Mouse (Mus musculus) forebrain, embryonic 15.5 days (tissue): ENCODE measurements around the gene Taf12. TPM values are rescaled to one million over a fixed set of nuclear protein-coding genes. Genes with fewer than 3 reads are reported as not detected.

Experiments
- ATAC-seq: fragments of 200-750 bp; cut with Nextera tagmentation; replicated peaks from 2 replicates; pipeline ENCODE4 v1.8.0; 2017; ENCODE audit warnings: mild to moderate bottlenecking, moderate TSS enrichment, moderate library complexity
- H3K27ac ChIP-seq: fragments of 300-500 bp; sonication (generic); replicated peaks from 2 replicates; pipeline ENCODE4 v1.5.1; 2015; ENCODE audit warnings: mild to moderate bottlenecking, inconsistent platforms
- H3K27me3 ChIP-seq: fragments of 300-500 bp; sonication (generic); 2 replicates; pipeline ENCODE4 v1.6.1; 2015; ENCODE audit warnings: inconsistent platforms
- H3K36me3 ChIP-seq: fragments of 300-500 bp; sonication (generic); 2 replicates; pipeline ENCODE4 v1.6.1; 2015; ENCODE audit warnings: mild to moderate bottlenecking, inconsistent platforms
- H3K4me1 ChIP-seq: fragments of 300-500 bp; sonication (generic); 2 replicates; pipeline ENCODE4 v1.6.1; 2015; ENCODE audit warnings: inconsistent platforms
- H3K4me2 ChIP-seq: fragments of 300-500 bp; sonication (generic); replicated peaks from 2 replicates; pipeline ENCODE4 v1.6.1; 2015; ENCODE audit warnings: mild to moderate bottlenecking, inconsistent platforms
- H3K4me3 ChIP-seq: fragments of 300-500 bp; sonication (generic); 2 replicates; pipeline ENCODE4 v1.5.1; 2015; ENCODE audit warnings: mild to moderate bottlenecking, inconsistent platforms
- H3K9ac ChIP-seq: fragments of 300-500 bp; sonication (generic); replicated peaks from 2 replicates; pipeline ENCODE4 v1.6.1; 2015; ENCODE audit warnings: mild to moderate bottlenecking, inconsistent platforms
- H3K9me3 ChIP-seq: fragments of 300-500 bp; sonication (generic); 2 replicates; pipeline ENCODE4 v1.6.1; 2016; ENCODE audit warnings: inconsistent platforms
- WGBS: fragments of 180-500 bp; shearing (Covaris S2); methylation state at CpG from one replicate; pipeline ENCODE4 v1.1.7; 2015; ENCODE audit warnings: mixed read lengths; 5-methylcytosine and 5-hydroxymethylcytosine counted together
- polyA plus RNA-seq: library from polyadenylated mRNA; unstranded; fragments of >200 nt; fragmentation: Nextera tagmentation; extraction: Ambion mirVana; gene quantifications from 2 replicates; pipeline ENCODE4 v1.2.1, GENCODE M21; 2015

The Taf12 gene
- 44.6 and 50.5 TPM in 2 replicates for polyA plus RNA-seq

DNA sequence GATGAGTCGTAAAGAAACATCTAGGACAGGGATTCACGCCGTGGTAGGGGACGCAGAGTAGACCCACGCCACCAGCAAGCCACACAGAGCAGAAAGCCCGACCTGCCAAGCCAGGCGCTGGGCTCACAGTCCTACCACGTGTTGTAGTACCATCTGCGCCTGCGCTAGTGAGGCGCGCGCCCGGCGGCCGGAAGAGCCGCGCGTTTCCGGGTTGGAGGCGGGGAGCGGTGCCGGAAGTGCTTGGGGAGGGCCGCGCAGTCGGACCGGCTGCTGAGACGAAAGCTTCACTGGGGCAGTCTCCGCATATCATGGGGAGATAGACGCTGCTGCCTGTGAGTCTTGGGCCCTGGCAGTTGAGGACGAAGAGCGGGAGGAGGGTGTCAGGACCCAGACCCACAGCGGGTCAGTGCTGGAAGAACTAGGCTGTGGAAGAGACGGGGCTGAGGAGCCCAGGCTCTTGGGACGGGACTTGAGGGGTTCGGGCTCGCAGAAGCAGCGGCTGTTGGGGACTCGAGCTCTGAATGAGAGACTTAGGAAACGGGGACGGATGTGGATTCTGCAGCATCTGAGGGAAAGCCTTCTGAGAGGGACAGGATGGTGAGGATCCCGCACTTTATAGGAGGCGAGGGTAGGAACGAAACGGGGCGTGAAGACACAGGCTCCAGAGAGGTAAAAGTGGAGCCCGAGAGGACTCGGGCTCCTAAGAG is at the start of gene Taf12:
Gene Taf12, plus strand, starts transcription at position 220 of the 707 bp plus-strand sequence.
- peak; percentile 93 for ATAC-seq
- Histone ChIP-seq H3K4me1 (peaks cover 29% of the 10 kb centered on the region), H3K4me3 (peak within 1 kb of the TSS; percentile 60), H3K9ac (peak within 1 kb of the TSS; percentile 72), H3K27ac (peak within 1 kb of the TSS; percentile 89), H3K4me2 (peak within 1 kb of the TSS; percentile 81), H3K27me3 (no peaks in the 10 kb centered on the region), H3K9me3 (no peaks in the 10 kb centered on the region), H3K36me3 (no peaks in the 10 kb centered on the region)
- under 1% methylated on average over 48 of the region's 48 CpGs for WGBS

DNA sequence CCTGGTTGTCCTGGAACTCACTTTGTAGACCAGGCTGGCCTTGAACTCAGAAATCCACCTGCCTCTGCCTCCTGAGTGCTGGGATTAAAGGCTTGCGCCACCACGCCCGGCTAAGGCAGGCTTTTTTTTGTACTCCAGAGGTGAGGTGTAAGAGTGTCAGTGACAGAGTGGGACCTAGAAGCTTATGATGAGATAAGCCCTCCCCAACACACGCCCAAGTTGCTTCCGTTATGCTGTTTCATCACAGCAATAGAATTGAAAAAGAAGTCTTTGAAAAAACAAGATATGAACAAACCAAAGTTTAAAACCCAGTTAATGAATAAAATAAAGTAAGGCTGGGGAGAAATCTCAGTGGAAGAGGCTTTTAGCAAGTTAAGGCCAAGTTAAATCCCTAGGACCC is 43.8 kb upstream of the Taf12 start:
- 97% methylated on average over 5 of the region's 5 CpGs for WGBS
- Histone ChIP-seq H3K9me3 (no peaks in the 10 kb centered on the region), H3K4me3 (no peak overlapping the region), H3K27ac (no peak overlapping the region), H3K36me3 (peaks cover 85% of the 10 kb centered on the region), H3K27me3 (no peaks in the 10 kb centered on the region), H3K4me2 (no peak overlapping the region), H3K9ac (no peak overlapping the region), H3K4me1 (no peaks in the 10 kb centered on the region)
- ATAC-seq = no peak

DNA sequence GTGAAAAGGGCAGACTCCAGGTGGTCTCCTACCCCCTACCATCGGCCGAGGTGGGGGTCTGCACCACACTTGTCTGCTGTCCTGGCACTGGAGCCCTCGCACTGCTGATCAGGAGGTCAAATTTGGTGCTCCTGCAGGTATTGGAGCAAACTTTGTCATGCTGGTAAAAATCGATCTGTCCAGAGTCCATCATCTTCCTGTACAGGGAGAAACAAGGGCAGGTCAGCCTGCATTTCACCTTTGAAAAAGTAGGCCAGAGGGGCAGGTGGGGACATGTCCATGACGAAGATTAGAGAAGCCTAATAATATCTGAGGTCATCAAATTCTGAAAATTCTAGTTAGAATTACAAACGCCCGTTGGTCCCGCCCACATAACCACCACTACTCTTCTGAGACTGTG is 39.5 kb upstream of the Taf12 start:
- peaks cover 79% of the 10 kb centered on the region for H3K36me3 ChIP-seq
- H3K4me1 ChIP-seq = no peaks in the 10 kb centered on the region
- no peaks in the 10 kb centered on the region for H3K9me3 ChIP-seq
- H3K4me3 ChIP-seq = no peak overlapping the region
- H3K27me3 ChIP-seq = no peaks in the 10 kb centered on the region
- H3K9ac ChIP-seq = no peak overlapping the region
- no peak overlapping the region for H3K27ac ChIP-seq
- WGBS = 94% methylated on average over 8 of the region's 8 CpGs
- H3K4me2 ChIP-seq = no peak overlapping the region
- ATAC-seq = no peak

DNA sequence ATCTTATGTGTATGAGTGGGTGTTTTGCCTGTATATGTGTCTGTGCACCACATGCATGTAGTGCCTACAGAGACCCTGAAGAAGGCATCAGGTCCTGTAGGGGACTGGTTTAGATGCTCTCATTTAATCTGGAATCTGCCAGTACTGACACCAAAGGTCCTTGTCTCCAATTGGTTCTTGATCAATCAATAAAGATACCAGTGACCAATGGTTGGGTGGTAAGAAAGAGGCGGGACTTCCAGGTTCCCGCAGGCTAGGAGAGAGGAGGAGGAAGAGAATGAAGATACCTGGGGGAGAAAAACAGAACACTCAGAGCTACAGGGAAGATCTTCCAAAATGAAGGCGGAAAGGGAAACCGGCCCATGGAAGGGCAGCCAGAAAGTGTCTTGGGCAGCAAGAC is 35.8 kb upstream of the Taf12 start:
- H3K4me3 ChIP-seq = no peak overlapping the region
- no peaks in the 10 kb centered on the region for H3K27me3 ChIP-seq
- no peak overlapping the region for H3K27ac ChIP-seq
- no peak overlapping the region for H3K4me2 ChIP-seq
- H3K9ac ChIP-seq = no peak overlapping the region
- H3K9me3 ChIP-seq = no peaks in the 10 kb centered on the region
- no peaks in the 10 kb centered on the region for H3K4me1 ChIP-seq
- WGBS = 92% methylated on average over 4 of the region's 4 CpGs
- H3K36me3 ChIP-seq = peaks cover 80% of the 10 kb centered on the region
- ATAC-seq = no peak

DNA sequence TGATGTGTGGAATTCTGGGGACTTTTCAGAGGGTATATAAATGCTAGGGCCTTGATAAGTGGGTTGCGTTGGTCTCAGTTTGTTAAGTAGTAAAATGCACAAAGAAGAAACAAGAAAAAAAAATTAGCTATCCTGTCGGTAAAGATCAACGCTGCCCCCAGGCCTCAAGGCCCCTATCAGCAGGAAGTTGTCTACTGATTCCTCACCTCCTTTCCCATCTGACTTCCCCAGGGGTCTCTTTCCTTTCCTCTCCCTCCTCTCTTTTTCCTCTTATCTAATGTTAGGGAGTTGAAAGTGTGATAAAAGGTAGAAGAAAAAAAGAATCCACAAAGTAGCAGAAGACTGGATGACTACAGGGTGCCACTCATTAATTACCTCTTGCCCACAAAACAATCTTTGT is 33.8 kb upstream of the Taf12 start:
- no peak overlapping the region for H3K4me2 ChIP-seq
- H3K4me3 ChIP-seq = no peak overlapping the region
- no peaks in the 10 kb centered on the region for H3K27me3 ChIP-seq
- 92% methylated on average over 3 of the region's 3 CpGs for WGBS
- peaks cover 76% of the 10 kb centered on the region for H3K36me3 ChIP-seq
- no peak overlapping the region for H3K27ac ChIP-seq
- ATAC-seq = no peak
- no peaks in the 10 kb centered on the region for H3K4me1 ChIP-seq
- no peaks in the 10 kb centered on the region for H3K9me3 ChIP-seq
- no peak overlapping the region for H3K9ac ChIP-seq

DNA sequence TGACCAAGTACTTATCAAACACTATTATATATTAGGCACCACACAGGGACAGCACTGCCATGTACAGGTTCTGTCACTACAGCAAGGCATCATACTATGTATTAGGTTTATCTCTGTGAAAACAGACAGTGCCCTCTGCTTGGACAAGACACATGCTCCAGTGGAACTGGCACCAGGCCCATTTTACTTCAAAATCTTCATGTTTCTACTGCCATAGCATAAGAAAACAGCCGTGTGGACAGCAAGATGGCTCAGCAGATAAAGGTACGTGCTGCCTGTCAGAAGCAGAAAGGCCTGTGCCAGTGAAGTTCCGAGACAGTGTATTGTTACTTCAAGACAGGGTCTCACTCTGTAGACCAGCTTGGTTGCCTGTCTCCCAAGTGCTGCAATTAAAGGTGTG is 33.0 kb upstream of the Taf12 start:
- ATAC-seq = no peak

DNA sequence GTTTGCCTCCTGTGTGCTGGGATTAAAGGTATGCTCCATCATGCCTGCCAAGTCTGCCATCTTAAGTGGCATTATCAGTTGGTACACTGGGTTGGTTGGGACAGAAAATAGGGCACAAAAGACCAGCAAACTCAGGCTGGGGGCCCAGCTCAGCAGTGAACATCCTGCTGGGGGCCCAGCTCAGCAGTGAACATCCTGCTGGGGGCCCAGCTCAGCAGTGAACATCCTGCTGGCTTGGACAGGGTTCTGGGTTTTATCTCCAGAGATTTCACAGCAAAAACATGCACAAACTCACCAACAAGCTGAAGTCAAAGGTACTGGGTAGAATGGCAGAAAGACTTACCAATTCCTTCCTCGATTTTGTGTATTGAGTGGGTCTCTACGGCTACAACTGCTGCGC is 28.5 kb upstream of the Taf12 start:
- Histone ChIP-seq H3K36me3 (peaks cover 81% of the 10 kb centered on the region), H3K4me2 (no peak overlapping the region), H3K27me3 (no peaks in the 10 kb centered on the region), H3K4me3 (no peak overlapping the region), H3K9me3 (no peaks in the 10 kb centered on the region), H3K9ac (no peak overlapping the region), H3K27ac (no peak overlapping the region), H3K4me1 (no peaks in the 10 kb centered on the region)
- WGBS = 94% methylated on average over 3 of the region's 3 CpGs
- ATAC-seq = no peak

More for the DNA sequence above, 33.0 kb upstream of the Taf12 start:
- H3K4me3 ChIP-seq = no peak overlapping the region
- no peak overlapping the region for H3K27ac ChIP-seq
- H3K9me3 ChIP-seq = no peaks in the 10 kb centered on the region
- no peaks in the 10 kb centered on the region for H3K27me3 ChIP-seq
- peaks cover 77% of the 10 kb centered on the region for H3K36me3 ChIP-seq
- no peak overlapping the region for H3K4me2 ChIP-seq
- no peaks in the 10 kb centered on the region for H3K4me1 ChIP-seq
- H3K9ac ChIP-seq = no peak overlapping the region
- WGBS = 92% methylated on average over 3 of the region's 3 CpGs

DNA sequence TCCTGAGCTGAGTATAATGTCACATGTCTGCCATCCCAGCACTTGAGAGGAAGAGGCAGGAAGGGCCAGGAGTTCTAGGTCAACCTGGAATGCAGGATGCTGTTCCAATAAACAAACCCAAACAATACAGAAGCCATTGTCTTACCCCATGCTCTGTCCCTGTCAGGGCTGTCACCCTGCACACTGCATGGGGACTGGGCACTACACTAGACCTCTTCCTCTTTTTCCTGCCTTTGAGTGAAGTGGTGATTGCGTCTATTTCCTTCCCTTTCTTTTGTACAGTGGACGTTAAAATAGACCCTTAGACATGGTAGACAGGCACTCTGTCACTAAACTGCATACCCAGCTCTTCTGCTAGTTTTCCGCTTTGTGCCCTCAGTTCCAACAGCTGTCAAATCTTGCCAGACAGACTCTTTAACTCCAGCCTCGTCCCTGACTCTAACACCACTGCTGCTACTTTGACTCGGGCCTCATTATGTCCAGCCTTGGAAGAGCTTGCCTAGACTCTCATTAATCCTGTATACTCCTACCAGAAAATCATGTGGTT is 26.7 kb upstream of the Taf12 start:
- no peak overlapping the region for H3K4me3 ChIP-seq
- H3K4me1 ChIP-seq = no peaks in the 10 kb centered on the region
- no peak overlapping the region for H3K4me2 ChIP-seq
- 86% methylated on average over 5 of the region's 5 CpGs for WGBS
- H3K36me3 ChIP-seq = peaks cover 74% of the 10 kb centered on the region
- no peak overlapping the region for H3K9ac ChIP-seq
- H3K9me3 ChIP-seq = no peaks in the 10 kb centered on the region
- H3K27ac ChIP-seq = no peak overlapping the region
- no peaks in the 10 kb centered on the region for H3K27me3 ChIP-seq
- no peak for ATAC-seq

DNA sequence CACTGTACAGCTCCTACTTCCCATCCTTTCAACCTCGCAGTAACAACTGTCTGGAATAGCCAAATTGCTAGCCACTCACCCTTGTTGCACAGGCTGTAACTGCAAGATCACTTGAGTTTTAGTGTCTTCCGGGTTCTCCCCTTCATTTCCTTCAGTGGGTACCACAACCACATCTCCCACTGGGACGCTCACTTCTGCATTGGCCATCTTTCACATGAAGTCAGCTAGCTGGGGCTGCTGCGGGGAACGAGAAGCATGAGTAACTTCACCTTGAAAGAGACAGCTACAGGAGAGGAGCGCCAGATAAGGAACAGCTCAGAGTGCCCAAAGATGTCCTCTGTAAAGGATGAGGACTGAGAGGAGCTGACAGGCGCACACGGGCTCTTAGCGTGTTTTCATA is 22.6 kb upstream of the Taf12 start:
- no peak for ATAC-seq
- Histone ChIP-seq H3K27ac (no peak overlapping the region), H3K4me1 (no peaks in the 10 kb centered on the region), H3K36me3 (peaks cover 39% of the 10 kb centered on the region), H3K4me2 (no peak overlapping the region), H3K9ac (no peak overlapping the region), H3K27me3 (no peaks in the 10 kb centered on the region), H3K4me3 (no peak overlapping the region), H3K9me3 (no peaks in the 10 kb centered on the region)
- 95% methylated on average over 9 of the region's 9 CpGs for WGBS

DNA sequence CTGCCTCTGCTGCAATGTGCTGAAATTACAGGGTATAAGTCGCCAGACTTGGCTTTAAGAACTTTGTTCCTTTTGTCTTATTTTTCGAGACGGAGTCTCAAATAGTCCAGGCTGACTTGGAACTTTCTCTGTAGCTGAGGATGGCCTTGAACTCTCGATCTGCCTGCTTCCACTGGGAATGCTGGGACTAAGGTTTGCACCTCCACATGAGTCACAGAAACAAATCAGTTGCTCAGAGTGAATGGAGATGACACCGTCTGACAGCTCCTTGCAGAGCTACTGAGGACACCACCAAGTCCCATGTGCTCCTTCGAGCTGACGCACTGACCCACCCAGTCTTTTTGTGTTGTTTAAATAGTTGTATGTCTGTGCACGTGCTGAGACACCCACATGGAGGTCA is 21.0 kb upstream of the Taf12 start:
- peaks cover 29% of the 10 kb centered on the region for H3K36me3 ChIP-seq
- H3K27ac ChIP-seq = no peak overlapping the region
- 87% methylated on average over 8 of the region's 8 CpGs for WGBS
- H3K4me3 ChIP-seq = no peak overlapping the region
- H3K9ac ChIP-seq = no peak overlapping the region
- no peak overlapping the region for H3K4me2 ChIP-seq
- no peaks in the 10 kb centered on the region for H3K9me3 ChIP-seq
- ATAC-seq = no peak
- no peaks in the 10 kb centered on the region for H3K27me3 ChIP-seq
- no peaks in the 10 kb centered on the region for H3K4me1 ChIP-seq

DNA sequence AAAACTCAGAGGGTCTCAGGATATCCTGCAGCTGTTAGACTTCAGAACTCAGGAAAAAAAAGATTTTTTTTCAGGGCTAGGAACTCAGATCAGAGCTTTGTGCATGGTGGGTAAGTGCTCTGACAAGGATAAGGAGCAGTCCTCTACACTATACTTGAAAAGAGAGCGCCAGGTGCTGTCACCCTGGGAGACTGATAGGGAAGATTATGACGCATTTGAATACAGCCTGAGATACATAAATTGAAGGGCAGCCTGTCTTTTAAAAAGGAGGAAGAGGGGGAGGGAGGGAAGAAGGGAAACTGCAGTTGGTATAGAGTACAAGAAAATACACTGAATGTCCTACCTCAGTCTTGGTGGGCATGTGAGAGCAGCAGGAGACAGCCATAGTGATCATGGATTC is 20.6 kb upstream of the Taf12 start:
- Histone ChIP-seq H3K27me3 (no peaks in the 10 kb centered on the region), H3K27ac (no peak overlapping the region), H3K9me3 (no peaks in the 10 kb centered on the region), H3K36me3 (peaks cover 25% of the 10 kb centered on the region), H3K4me2 (no peak overlapping the region), H3K4me3 (no peak overlapping the region), H3K4me1 (no peaks in the 10 kb centered on the region), H3K9ac (no peak overlapping the region)
- 85% methylated on average over 2 of the region's 2 CpGs for WGBS
- no peak for ATAC-seq

DNA sequence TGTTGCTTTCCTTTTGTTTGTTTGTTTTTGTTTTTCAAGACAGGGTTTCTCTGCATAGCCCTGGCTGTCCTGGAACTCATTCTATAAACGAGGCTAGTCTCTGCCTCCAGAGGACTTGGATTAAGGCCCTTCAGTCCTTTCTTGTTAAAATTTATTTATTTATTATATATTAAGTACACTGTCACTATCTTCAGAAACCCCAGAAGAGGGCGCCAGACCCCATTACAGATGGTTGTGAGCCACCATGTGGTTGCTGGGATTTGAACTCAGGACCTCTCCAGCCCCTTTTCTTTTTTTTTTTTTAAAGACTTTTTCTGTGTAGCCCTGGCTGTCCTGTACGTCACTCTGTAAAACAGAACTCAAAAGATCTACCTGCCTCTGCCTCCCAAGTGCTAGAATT is 19.2 kb upstream of the Taf12 start:
- H3K4me2 ChIP-seq = no peak overlapping the region
- ATAC-seq = no peak
- no peaks in the 10 kb centered on the region for H3K27me3 ChIP-seq
- WGBS = 72% methylated on average over 3 of the region's 3 CpGs
- peaks cover 15% of the 10 kb centered on the region for H3K36me3 ChIP-seq
- no peak overlapping the region for H3K9ac ChIP-seq
- H3K9me3 ChIP-seq = no peaks in the 10 kb centered on the region
- H3K4me3 ChIP-seq = no peak overlapping the region
- peaks cover 12% of the 10 kb centered on the region for H3K4me1 ChIP-seq
- H3K27ac ChIP-seq = no peak overlapping the region

DNA sequence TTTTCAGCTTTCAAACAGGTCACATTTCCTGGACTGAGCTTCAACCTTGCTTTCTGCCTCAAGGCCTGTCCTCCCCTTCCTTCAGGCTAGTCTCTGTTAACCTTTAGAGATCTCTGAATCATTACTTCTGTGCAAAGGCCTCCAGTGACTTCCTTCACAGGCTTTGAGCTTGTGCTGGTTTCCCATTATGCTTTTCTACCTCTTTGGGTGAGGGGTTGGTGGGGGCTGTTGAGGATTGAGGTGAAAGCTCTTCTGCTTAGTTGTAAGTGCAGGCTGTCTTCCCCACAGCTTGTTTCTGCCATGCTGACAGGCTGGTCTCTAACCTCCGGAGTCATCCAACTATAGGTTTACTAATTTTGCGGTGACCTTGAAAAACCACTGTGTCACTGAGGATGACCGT is 17.8 kb upstream of the Taf12 start:
- Histone ChIP-seq H3K27ac (no peak overlapping the region), H3K36me3 (peaks cover 3% of the 10 kb centered on the region), H3K4me1 (peaks cover 19% of the 10 kb centered on the region), H3K4me3 (no peak overlapping the region), H3K9ac (no peak overlapping the region), H3K9me3 (no peaks in the 10 kb centered on the region), H3K4me2 (no peak overlapping the region), H3K27me3 (no peaks in the 10 kb centered on the region)
- ATAC-seq = no peak
- WGBS = 94% methylated on average over 3 of the region's 3 CpGs
